In the genomic region with DNA sequence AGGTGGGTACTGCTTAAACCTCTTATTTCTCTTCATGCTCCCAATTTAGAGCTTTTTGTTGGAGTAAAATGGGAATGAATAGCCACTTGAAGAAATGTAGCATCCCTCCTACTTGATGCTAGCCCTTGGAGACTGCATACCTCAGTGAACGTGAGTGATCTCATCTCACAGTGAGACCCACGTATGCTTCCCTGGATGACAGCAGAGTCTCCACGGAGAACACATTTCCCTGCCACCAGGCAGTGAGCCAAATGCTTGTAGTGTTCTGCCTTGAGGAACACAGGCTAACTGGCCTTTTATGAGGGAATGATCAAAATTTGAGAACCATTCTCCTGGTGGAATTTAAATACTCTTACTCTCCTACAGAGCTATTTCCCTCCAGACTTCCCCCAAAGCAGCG, we compare ENCODE assay signal across 19 mouse cellular contexts.
DNase-seq lines count a peak whose midpoint lies in the region; TF ChIP-seq lines count a peak whose summit lies in the region.
"Had no signal": no experiment of that assay in that cellular context is flagged by ENCODE, and none has a peak within 500 bp of the region (broad histone marks: within the 10 kb centered on the region; RNA-seq: fewer than 3 reads in every experiment).

No protein-coding gene starts in this region.

- no peak overlapping the region for H3K4me3 ChIP-seq in gastrocnemius, adult 2 months
- H3K4me3 ChIP-seq: embryonic facial prominence, embryonic 15.5 days; forebrain, embryonic 15.5 days; heart, embryonic 10.5 days; kidney, embryonic 15.5 days; neural tube, embryonic 15.5 days; stomach, embryonic 15.5 days had no signal

- intact Hi-C loops in gastrocnemius, adult 2 months (cut with DNase I) = no loop called here

- no peak overlapping the region for H3K27ac ChIP-seq in gastrocnemius, adult 2 months
- H3K27ac ChIP-seq: embryonic facial prominence, embryonic 15.5 days; forebrain, embryonic 15.5 days; heart, embryonic 10.5 days; kidney, embryonic 15.5 days; neural tube, embryonic 15.5 days; stomach, embryonic 15.5 days had no signal

- DNase-seq in gastrocnemius, adult 2 months = peak; percentile 16
- no peak for DNase-seq in gastrocnemius, postnatal 25 days
- DNase-seq in brain, adult 2 months (ENCODE audit: low read depth, low spot score) = peak; percentile 98
- peak; percentile 94 for DNase-seq in cerebellum, adult 18-20 months
- peak; percentile 96 for DNase-seq in cerebellum, postnatal 14 days
- DNase-seq in heart, adult 18-20 months = no peak
- DNase-seq in yolk sac, embryonic 10.5 days (ENCODE audit: low spot score) = no peak
- DNase-seq: adrenal gland, postnatal 10 days; embryo, embryonic 11 days; gastrocnemius, postnatal 14 days; kidney, adult 11 months; lung, postnatal 4 days; thymus, postnatal 25 days had no signal

- no peak for TF ChIP-seq CTCF in gastrocnemius, adult 2 months (IDR thresholded peaks at IDR 0.05)

Comparison
In these comparisons a context has a peak if more than half of its experiments do, and no peak if none do; other contexts are left out.
1. DNase-seq: peak in gastrocnemius, adult 2 months (single experiment), brain, adult 2 months (single experiment), cerebellum, adult 18-20 months (2 of 2) and cerebellum, postnatal 14 days (2 of 2); none in gastrocnemius, postnatal 25 days (single experiment), heart, adult 18-20 months (0 of 2) and yolk sac, embryonic 10.5 days (single experiment).